Mouse (Mus musculus) hindbrain, embryonic 15.5 days (tissue): Measurements from ENCODE around the gene Pacsin2. TPM values are rescaled to one million over a fixed set of nuclear protein-coding genes. Genes with fewer than 3 reads are reported as not detected.

Experiments used
- polyA plus RNA-seq: library from polyadenylated mRNA; unstranded; fragments of >200 nt; fragmentation: Nextera tagmentation; extraction: Ambion mirVana; gene quantifications from 2 replicates; pipeline ENCODE4 v1.2.1, GENCODE M21; 2015

The Pacsin2 gene
- polyA plus RNA-seq, 1 experiment from 2014 or later = 31.7 TPM

Other genes starting within 250 kb of the Pacsin2 start
- gene A4galt, start 212.8 kb downstream of the Pacsin2 start, polyA plus RNA-seq = 4.6 and 5.2 TPM in 2 replicates
- gene Arfgap3, start 114.4 kb downstream of the Pacsin2 start, polyA plus RNA-seq = 41.5 and 41.9 TPM in 2 replicates
- gene Ttll1, start 46.3 kb upstream of the Pacsin2 start, polyA plus RNA-seq = 108 and 122 TPM in 2 replicates
- gene Bik, start 62.3 kb upstream of the Pacsin2 start, polyA plus RNA-seq = 0.72 and 1.3 TPM in 2 replicates
- 11.7 and 14.2 TPM in 2 replicates for gene Tspo, start 99.0 kb upstream of the Pacsin2 start, polyA plus RNA-seq
- gene Mcat, start 99.2 kb upstream of the Pacsin2 start, polyA plus RNA-seq = 30.8 and 33.1 TPM in 2 replicates
- 45.3 and 46.3 TPM in 2 replicates for gene Ttll12, start 130.6 kb upstream of the Pacsin2 start, polyA plus RNA-seq